Mouse (Mus musculus) bone marrow, adult 2 months (tissue): ENCODE measurements around the gene Ifitm10. TPM values are rescaled to one million over a fixed set of nuclear protein-coding genes. Genes with fewer than 3 reads are reported as not detected.
"Not testable (repeated sequence)": the region's sequence is repeated elsewhere in the genome, so short reads cannot be mapped to it uniquely, and the experiment has no call there.

ENCODE experiments used
- H3K27ac ChIP-seq: fragments of 200-500 bp; 2 replicates; pipeline ENCODE4 v1.5.1; 2012; ENCODE audit warnings: low read depth, mild to moderate bottlenecking, control low read depth, inconsistent platforms, low read length; ENCODE audit not compliant: control insufficient read depth, poor library complexity, insufficient read depth
- H3K4me1 ChIP-seq: fragments of 200-500 bp; 2 replicates; pipeline ENCODE4 v1.6.1; 2011; ENCODE audit warnings: low read length; ENCODE audit not compliant: control insufficient read depth, insufficient read depth
- H3K4me3 ChIP-seq: fragments of 200-500 bp; replicated peaks from 2 replicates; pipeline ENCODE3; 2011; ENCODE audit warnings: mild to moderate bottlenecking, low read depth, low read length, control low read depth; ENCODE audit not compliant: control insufficient read depth
- CTCF ChIP-seq: fragments of 200-500 bp; IDR thresholded peaks from 2 replicates; pipeline ENCODE4 v1.5.1; 2011; ENCODE audit warnings: low read length, control low read depth; ENCODE audit not compliant: control insufficient read depth, insufficient read depth
- POLR2A ChIP-seq: fragments of 200-500 bp; IDR thresholded peaks from 2 replicates; pipeline ENCODE4 v1.6.1; 2011; ENCODE audit warnings: low read depth, mild to moderate bottlenecking, control low read depth, low read length, borderline replicate concordance; ENCODE audit not compliant: control insufficient read depth
- WGBS: fragments of 180-500 bp; shearing (Covaris S2); methylation state at CpG from one replicate; pipeline ENCODE4 v1.1.7; 2018; 5-methylcytosine and 5-hydroxymethylcytosine counted together
- polyA plus RNA-seq: library from polyadenylated mRNA; stranded (reverse); fragments of >200 nt; gene quantifications from 2 replicates; pipeline ENCODE4 v1.2.4, GENCODE M21; 2011; ENCODE audit warnings: low replicate concordance; ENCODE audit not compliant: missing spikeins, insufficient read depth, insufficient read length

The Ifitm10 gene
- polyA plus RNA-seq, 1 experiment, result 6.2 TPM

- TF ChIP-seq POLR2A, result no peak
- no peak for TF ChIP-seq CTCF
- Histone ChIP-seq H3K4me1 (no peaks in the 10 kb centered on the region), H3K4me3 (no peak overlapping the region), H3K27ac (no peak overlapping the region)
- WGBS, result 63% methylated on average over 4 of the region's 4 CpGs
Measured at GRCm38 (mm10) chr7:142331281-142331680, 42.3 kb downstream of the Ifitm10 start.

- Histone ChIP-seq H3K27ac (no peak overlapping the region), H3K4me1 (no peaks in the 10 kb centered on the region)
Measured at GRCm38 (mm10) chr7:142330271-142330724, 43.3 kb downstream of the Ifitm10 start.

DNA sequence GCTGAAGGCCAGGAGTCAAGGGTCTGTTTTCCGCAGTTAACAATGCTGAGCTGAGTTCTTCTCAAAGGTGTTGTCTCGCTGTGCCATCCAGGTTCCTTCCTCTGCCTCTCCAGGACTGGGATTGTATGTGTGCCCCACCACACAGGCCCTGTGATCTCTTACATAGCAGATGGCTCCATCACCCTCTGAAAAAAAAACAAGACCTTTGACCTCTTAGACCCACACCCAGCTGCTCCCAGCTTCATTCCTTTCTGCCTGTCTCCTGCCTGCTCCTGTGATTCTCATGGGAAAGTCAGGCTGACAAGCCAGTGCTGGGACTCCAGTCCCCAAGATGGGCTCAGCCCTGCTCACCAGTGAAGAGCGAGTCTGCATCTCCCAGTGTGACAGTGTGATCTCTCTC lies 45.0 kb downstream of the Ifitm10 start:
- Histone ChIP-seq H3K4me3 (no peak overlapping the region), H3K4me1 (no peaks in the 10 kb centered on the region), H3K27ac (no peak overlapping the region)
- 81% methylated on average over 3 of the region's 3 CpGs for WGBS
- TF ChIP-seq POLR2A (no peak), CTCF (no peak)

More at GRCm38 (mm10) chr7:142330271-142330724, 43.3 kb downstream of the Ifitm10 start:
- TF ChIP-seq CTCF (no peak), POLR2A (no peak)
- H3K4me3 ChIP-seq, result no peak overlapping the region
- WGBS, result 79% methylated on average over 9 of the region's 9 CpGs

- no peak for TF ChIP-seq POLR2A
- TF ChIP-seq CTCF, result no peak
- WGBS, result 68% methylated on average over 9 of the region's 9 CpGs
- H3K27ac ChIP-seq, result no peak overlapping the region
- H3K4me1 ChIP-seq, result no peaks in the 10 kb centered on the region
- H3K4me3 ChIP-seq, result no peak overlapping the region
Measured at GRCm38 (mm10) chr7:142326714-142327445, 46.7 kb downstream of the Ifitm10 start.

GRCm38 (mm10) chr7:142323396-142324117 lies 50.0 kb downstream of the Ifitm10 start:
- 70% methylated on average over 12 of the region's 12 CpGs for WGBS
- Histone ChIP-seq H3K4me1 (no peaks in the 10 kb centered on the region), H3K27ac (no peak overlapping the region), H3K4me3 (no peak overlapping the region)
- TF ChIP-seq CTCF (no peak), POLR2A (no peak)

GRCm38 (mm10) chr7:142322641-142323040 lies 50.9 kb downstream of the Ifitm10 start:
- Histone ChIP-seq H3K4me1 (no peaks in the 10 kb centered on the region), H3K4me3 (no peak overlapping the region), H3K27ac (no peak overlapping the region)
- 83% methylated on average over 6 of the region's 6 CpGs for WGBS
- TF ChIP-seq POLR2A (no peak), CTCF (no peak)

DNA sequence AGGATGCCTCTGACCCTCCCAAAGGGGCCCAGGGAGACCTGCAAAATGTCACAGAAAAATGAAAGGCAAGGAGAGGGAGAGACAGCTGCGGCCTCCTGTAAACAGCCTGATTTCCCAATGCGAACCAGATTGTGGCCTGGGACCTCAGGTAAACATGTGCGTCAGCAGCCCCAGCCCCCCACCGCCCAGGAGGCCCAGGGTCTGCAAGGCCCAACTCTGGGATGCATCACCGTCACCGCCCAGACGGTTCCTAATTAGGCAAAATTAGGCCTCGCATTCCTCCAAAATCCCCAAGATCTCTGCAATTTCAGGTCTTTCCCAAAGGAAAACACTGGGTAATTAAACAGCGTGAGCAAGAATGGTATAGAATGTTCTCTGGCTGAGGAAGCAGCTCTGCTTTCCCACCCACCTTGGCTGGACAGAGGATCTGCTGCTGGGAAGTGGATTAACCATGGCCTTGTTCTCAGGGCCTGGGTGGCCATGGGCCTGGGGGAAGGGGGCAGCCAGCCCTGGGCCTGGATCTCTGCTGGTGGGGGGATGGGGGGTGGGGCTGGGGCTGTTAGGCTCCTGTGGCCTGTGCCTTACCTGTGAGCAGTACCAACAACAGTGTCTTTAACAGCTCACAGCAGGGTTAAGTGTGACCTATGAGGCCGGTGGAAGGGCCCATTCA lies 51.8 kb downstream of the Ifitm10 start:
- WGBS, result 88% methylated on average over 7 of the region's 10 CpGs
- H3K4me1 ChIP-seq, H3K27ac ChIP-seq, H3K4me3 ChIP-seq: not testable (repeated sequence)

- no peak overlapping the region for H3K27ac ChIP-seq
- no peak overlapping the region for H3K4me3 ChIP-seq
- no peak for TF ChIP-seq CTCF
- no peak for TF ChIP-seq POLR2A
- WGBS, result 30% methylated on average over 2 of the region's 2 CpGs
- no peaks in the 10 kb centered on the region for H3K4me1 ChIP-seq
Measured at GRCm38 (mm10) chr7:142320906-142321305, 52.6 kb downstream of the Ifitm10 start.
